Mouse (Mus musculus): ENCODE results near the gene Spdef.

The Spdef gene

DNA sequence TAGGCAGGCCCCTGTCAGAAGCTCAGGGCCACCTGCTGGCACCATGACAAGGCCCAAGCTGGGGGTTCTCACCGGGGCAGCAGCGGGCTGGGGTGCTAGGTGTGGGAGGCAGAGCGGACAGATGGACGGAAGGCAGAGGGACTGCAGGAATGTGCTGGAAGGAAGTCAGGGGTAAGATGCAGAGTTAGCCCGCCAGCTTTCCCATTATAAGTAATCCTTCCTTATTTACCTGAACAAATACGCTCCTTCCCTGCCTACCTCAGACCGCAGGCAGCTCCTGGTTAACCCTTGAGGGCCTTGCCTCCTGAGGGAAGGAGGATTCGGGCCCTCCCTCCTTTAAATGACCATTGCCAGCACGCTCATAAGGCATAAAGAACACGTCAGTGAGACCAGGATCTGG, at the start of gene Spdef:
TSS of gene Spdef (minus strand) at position 186 of the 400 bp plus-strand sequence.
- DNase-seq (ENCODE audit: low read depth, low spot score) = no peak

DNA sequence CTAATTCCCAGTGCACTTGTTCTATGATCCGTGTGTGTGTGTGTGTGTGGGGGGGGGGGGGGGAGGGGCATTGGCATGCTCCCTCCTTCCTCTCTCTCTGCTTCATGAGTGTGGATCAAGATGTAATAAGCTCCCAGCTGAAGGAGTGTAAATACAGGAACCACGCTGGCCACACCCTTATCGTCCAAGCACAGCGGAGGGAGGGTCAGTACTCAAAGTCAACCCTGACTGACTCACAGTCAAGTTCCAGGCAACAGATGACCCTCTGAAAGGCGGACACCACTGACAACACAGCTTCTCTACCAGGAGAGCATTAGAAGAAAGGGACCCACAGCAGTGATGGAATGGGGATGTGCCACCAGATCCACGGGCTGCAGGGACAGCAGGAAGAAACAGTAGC, 49.1 kb upstream of the Spdef start:
- no peak for DNase-seq (ENCODE audit: low read depth, low spot score)

DNA sequence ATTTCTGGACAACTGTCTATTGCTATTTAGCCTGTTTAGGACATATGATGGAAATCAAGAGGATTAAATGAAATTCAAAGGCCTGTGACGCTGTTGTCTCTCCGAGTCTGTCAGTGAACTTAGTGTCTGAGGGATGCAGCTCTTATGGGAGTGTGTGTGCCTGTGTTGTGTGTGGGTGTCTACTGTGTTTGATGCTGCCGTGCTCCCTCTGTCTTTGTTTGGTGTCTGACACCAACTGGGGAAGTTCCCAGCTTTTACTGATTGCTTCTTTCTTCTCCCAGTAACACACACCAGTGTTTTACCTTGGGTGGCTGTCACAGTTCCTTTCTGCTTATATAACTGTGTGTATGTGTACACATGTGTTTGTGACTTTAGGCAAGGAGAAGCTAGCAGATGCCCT, 45.4 kb upstream of the Spdef start:
- no peak for DNase-seq (ENCODE audit: low read depth, low spot score)

DNA sequence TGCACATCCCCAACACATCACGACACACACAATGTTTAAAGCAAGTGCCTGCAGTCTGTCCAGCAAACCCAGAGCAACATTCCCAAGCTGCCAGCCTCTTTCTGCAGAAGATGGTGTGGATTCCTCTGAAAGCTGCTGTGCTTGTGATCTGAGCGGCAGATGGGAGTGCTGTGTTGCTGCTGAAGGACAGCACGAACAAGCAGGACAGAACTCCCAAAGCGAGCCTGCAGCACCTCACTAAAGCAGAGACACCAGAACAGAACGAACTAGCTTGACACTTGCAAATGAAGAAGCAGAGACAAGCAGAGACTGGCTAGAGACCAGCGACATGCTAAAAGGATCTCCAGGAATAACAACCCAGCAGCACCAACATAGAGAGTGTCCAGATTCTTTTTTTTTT, 42.9 kb upstream of the Spdef start:
- DNase-seq (ENCODE audit: low read depth, low spot score) = no peak

DNA sequence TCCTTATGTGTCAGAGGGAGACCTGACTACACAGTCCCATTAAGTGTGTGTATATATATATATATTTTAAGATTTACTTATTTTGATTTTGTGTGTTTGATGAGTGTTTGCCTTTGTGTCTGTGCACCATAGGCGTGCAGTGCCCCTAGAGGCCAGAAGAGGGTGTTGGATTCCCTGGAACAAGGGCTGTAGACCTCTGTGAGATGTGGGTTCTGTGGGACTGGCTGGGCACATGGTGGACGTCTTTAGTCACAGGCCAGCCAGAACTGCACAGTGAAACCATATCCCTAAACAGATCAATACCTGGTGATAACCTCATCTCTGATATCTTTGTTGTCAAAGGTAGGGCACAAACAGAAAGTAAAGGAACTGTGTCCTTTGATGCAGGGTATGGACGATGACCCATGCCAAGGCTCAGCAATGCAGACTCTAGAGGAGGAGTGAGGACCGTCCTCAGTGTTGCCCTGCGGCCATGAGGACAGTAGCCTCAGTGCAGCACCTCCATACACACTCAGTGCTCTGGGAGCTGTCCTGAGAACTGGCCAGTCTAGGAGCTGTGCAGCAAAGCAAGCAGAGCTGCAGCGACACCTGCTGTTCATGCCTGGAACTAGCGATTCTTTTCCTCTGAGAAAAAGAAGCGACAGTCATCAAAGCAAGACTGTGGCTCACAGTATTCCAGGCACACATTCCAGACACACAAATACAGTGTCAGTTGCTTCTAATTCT, 40.2 kb upstream of the Spdef start:
- DNase-seq (ENCODE audit: low read depth, low spot score) = peak; percentile 86

DNA sequence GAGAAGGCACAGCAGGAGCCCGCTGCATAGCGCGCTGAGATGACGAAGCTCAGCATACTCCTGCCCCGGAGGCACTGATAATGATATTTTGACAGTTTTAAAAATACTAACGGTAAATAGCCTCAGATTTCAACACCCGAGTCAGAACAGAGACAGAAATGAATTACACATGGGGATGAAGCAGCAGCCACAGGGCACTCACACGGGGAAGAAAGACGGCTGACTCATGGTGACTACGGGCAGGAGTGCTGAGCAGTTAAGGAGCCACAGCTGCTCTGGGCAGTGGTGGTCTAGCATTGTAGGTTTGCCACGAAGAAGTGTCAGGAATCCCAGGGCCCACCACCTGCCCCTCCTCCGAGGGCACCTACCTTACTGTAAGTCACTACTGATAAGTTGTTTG, 38.8 kb upstream of the Spdef start:
- no peak for DNase-seq (ENCODE audit: low read depth, low spot score)

DNA sequence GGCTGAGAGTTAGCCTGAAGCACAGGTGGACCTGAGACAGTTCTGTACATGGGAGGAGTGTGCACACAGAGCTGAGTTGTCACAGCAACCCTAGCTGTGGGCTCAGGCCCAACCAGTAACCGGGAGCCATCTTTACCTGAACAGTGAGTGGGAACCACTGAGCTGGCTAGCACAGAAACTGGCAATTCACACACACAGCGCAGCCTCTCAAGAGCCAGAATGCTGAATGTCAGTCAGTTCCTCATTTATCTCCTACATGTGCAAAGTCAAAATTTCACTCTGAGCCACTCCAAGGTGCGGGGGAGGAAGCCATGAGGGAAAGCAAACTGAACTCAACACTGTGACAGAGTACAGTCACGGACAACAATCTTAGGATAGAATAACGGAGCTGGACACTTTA, 38.4 kb upstream of the Spdef start:
- no peak for DNase-seq (ENCODE audit: low read depth, low spot score)

DNA sequence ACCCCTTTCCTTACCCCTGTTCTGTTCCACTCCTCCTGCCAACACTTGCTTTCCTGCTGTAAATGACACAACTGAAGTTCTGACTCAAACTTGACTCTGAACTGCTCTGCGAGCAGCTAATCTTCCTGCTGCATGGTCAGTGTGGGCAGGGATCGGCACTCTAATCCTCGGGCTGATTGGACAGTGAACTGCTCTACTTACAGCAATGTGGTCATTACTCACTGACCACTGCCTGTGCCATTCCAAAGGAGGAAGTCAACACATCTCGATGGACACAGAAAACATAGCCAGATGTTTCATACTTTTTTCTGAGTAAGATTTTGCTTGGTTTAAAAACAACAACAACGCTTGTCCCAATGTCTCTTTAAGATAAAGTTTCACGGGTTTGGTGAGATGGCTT, 36.3 kb upstream of the Spdef start:
- no peak for DNase-seq (ENCODE audit: low read depth, low spot score)

DNA sequence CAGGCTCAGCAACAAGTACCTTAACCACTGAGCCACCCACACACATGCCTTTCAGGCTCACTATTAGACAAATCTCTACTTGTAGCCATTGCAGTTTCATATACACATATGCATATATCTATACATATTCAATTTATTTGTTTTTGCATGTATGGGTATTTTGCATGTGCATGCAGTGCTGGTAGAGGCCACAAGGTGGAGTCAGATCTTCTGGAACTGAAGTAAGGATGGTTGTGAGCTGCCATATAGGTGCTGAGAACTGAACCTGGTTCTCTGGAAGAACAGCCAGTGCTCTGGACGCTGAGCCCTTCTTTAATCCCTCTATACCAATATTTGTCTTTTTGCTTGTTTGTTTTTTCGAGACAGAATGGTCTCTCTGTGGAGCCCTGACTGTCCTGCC, 35.7 kb upstream of the Spdef start:
- peak; percentile 52 for DNase-seq (ENCODE audit: low read depth, low spot score)

DNA sequence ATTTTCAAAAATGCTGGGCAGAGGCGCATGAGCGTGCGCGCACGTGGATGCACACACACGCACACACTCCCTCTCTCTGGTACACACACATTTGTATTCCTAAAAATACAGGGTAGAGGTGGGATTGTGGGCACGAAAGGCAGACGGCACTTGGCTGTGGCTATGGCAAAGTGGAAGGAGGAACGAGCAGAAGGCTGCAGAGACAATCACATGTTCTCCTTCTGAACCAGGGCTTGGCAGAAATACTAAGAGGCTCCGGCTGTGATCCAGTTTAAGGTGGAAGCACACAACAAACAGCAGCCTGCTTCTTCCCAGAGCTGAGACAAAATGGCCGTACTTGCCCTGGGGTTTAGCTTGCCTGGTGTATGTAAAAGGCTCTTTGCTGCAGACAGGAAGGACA, 34.1 kb upstream of the Spdef start:
- DNase-seq (ENCODE audit: low read depth, low spot score) = no peak

DNA sequence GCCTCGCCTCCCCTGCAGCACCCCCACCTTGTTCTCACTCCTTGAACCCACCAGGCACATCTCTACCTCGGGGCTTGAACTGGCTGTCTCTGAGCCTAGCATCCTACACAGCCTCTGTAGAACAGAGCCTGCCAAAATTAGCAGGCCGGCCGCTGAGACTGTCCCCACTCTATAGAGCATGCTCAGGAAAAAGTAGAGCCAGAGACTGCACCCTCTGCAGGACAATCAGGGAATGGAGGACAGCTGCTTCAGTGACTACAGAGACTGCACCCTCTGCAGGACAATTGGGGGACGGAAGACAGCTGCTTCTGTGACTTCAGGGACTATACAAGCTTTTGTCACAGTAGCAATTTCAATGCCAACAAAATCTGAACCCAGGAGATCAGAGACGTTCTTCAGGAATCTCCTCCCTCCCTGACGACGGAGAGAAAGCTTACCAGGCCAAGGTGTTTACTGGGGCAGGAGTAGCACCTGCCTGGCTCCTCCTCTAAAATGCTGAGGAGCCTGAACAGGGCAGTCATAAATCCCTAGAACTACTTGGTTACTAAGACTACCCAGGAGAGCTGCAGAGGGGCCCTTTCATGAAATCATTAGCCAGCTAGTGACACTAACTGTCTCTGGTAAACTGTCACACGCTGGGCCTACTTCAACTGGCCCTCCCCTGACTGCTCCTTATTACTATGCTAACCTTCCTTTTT, 33.0 kb upstream of the Spdef start:
- peak; percentile 85 for DNase-seq (ENCODE audit: low read depth, low spot score)

DNA sequence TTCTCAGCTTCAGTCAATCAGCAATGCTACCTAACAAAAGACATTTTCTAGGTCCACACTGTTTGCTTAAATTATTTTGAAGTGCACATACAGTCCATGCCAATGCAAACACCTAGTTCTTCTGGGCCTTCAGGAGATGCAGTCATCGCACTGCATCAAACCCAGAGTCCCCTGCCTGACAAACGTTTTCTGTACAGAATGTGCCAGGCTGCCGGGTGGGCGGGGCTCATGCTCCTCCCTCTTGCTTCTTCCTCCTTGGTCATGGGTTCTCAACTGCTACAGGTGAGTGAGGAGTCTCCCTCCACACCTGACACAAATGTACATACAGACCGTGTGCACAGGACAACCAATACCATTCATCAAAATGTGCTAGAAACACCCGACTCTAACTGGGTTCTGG, 31.4 kb upstream of the Spdef start:
- no peak for DNase-seq (ENCODE audit: low read depth, low spot score)

DNA sequence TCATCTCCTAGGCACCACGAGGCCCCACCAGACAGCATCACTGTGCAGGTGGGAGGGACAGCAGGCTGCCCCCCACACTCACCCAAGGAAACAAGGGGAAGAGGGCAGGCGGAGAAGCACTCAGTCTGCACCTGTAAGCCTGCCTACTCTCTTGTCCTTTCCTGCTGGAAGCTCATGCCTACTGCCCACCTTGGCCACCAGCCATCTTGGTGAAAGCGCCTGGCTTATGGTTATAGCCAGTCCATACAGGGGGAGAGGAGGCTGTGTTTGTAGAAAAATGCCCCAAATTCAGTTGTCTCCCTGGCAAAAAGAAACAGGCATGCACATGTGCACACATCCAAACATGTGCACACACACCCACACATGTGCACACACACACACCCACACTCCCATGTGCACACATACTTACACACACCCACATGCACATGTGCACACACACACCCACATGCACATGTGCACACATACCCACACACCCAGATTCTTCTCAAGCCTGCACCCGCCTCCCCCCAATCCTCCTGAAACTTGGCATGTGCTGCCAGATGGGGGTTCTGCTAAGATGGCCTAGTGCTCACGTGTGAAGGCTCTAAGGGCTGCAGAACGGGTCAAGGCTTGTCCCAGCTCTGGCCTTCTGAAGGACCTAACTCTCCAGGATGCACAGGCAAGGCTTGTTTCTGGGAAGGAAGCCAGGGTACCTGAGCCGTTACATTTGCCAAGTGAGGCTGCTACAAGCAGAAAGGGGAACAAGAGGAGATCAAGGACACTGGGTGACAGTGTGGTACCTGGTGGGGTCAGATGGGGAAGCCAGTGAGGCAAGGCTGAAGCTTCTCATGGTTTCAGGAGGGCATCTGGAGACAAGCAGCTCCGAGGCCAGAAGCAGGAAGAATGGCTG, 22.8 kb upstream of the Spdef start:
- DNase-seq (ENCODE audit: low read depth, low spot score) = no peak

DNA sequence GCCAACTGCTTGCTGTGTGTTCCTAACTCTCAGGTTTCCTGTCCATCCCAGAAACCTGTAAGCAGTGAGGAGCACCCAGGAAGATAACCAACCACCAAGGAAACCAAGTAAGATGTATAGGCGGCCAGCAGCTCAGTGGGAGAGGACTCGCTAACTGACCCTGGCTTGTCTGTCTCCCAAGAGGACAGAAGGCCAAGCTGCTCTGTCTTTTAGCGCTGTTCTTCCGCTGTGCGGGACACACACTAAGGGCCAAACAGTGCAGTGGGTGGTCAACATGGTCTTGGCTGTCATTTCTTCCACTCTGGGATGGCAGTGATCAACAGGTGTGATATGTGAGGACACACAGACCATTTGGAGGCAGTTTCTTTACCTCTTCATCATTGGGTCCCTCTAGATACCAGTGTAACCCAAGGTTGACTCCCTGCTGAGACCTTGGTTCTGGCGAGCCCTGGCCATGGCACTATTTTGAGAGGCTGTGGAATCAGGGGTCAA, 21.7 kb upstream of the Spdef start:
- no peak for DNase-seq (ENCODE audit: low read depth, low spot score)

DNA sequence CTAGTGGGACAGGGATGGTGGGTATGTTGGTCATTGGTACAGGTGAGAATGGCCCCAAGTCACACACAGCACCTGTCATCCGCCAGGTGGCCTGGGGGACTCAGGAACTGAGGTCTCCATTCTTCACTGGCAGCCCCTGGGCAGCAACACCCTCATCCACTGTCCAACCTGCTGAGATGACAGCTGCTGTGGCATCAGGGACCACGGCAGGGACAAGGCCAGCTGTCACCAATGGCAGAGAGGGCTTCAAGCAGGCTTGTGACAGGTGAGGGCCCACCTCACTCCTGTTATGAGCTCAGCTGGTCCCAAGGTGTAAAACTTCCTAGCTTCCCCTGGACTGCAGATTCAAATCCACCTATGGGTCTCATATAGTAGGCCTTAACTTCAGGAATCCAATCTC, 19.4 kb upstream of the Spdef start:
- DNase-seq (ENCODE audit: low read depth, low spot score) = no peak

DNA sequence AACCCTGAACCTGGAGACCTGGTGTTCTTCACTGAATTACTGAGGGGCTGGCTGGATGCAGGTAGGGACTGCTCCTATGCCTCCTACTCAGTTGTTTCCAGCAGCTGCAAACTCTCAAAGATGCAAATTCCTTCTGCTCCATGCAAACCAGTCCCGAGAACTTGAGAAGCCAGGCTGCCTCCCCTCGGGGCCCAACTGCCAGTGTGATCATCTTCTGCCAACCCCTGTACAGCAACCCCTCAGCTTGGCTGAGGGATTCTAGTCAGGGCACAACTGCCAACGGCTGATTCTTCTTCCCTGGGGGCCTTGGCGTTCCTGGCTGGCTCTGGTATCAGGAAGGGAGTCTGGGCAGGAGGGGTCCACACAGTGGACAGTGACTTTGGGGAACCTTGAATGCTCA, 17.7 kb upstream of the Spdef start:
- DNase-seq (ENCODE audit: low read depth, low spot score) = no peak

DNA sequence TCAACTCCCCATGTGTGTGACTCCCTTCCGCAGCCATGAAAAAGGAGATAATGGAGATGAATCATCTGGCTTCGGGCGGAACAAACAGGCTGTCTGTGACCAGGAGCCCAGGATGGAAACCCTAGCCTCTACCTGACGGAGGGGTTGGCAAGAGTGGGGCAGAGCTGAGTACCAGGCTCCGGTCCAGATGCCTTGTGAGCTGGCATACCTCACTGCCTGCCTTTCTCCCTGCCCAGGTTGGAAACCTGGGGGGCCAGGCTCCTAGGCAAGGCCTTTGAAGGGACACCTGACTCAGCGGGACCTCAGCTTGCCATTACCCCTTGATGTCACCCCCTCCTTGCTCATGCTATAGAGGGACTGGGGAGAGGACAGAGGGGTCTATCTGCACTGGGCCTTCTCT, 12.2 kb upstream of the Spdef start:
- DNase-seq (ENCODE audit: low read depth, low spot score) = no peak

DNA sequence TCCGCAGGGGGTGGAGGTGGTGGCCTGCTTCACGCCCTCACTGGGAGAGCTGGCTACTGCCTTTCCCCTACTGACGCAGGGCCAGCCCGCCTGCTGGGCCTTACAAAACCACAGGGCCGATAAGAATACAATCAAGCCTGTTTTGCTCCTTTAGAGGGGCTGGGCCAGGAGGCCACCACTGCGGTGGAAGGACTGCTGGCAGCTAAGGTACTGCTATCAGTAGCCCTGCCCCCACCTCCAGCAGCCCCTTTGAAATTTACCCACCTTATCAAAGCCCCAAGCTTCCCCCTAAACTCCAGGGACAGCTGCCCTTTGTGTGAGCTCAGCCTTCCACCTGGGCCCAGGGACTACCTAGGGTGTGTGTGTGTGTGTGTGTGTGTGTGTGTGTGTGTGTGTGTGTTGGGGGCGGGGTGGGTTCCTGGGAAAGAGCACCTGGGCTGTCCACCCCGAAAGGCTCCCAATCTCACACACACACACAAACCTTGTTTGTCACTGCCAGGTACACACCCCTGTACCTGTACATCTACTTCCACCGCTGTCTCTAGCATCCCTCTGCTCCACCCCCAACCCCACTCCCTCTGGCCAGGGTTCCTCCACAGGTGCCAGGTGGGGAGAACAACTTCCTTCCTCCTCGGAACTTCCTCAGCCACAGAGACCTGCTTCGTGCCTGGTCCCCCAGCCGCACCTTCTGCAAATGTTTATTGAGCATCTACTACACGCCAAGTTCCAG, 5.8 kb upstream of the Spdef start:
- DNase-seq (ENCODE audit: low read depth, low spot score) = no peak

DNA sequence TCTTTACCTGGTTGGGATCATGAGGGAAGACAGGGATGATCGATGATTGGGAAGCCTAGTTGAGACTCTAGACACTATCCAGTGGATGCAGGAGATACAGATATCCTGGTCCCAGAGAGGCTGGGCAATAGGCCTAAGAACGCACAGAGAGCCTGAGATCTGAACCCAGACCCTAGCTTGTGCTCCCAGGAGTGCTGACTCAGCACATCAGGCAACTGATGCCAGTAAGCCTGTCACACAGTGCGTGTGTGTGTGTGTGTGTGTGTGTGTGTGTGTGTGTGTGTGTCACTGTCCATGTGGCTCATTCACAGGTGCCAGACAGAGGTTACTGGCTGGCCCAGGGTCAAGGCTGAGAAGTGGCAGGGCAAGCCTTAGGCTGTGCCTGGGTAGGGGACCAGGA, 3.9 kb upstream of the Spdef start:
- no peak for DNase-seq (ENCODE audit: low read depth, low spot score)

DNA sequence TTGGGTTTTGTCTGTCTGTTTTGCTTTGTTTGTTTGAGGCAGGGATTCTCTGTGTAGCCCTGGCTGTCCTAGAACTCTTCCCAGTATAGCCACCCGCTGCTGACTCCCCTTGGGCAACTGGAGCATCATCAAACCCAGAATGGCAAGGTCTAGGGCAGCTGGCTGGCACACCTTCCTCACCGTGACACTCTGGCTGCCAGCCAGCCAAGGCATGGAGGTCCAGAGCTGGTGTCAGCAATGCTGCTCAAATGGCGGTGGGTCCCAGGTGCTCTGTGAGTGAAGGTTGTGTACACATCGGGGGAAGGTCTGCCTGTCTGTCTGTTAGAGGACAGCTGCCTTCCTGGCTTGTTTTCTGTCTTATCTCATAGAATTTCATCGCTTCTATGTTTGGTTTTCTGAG, 3.4 kb upstream of the Spdef start:
- no peak for DNase-seq (ENCODE audit: low read depth, low spot score)

DNA sequence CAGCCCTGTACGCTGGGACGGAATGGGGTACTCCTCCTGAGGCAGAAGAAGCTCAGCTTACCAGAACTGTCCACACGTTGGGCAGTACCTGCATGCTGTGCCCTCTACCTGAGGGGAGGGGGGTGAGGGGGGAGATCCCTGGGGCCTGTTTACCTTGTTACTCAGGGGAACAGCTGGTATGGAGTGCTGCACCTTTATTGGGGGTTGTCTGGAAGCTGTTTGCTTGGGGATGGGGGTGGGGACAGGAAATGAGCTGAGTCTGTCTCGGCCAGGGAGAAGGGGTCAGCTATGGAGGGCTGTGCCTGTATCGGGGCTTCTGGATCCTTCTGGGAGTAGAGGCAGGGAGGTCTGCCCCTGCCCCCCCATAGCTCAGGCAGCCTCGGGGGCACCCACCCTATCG, 2.2 kb downstream of the Spdef start:
- no peak for DNase-seq (ENCODE audit: low read depth, low spot score)

DNA sequence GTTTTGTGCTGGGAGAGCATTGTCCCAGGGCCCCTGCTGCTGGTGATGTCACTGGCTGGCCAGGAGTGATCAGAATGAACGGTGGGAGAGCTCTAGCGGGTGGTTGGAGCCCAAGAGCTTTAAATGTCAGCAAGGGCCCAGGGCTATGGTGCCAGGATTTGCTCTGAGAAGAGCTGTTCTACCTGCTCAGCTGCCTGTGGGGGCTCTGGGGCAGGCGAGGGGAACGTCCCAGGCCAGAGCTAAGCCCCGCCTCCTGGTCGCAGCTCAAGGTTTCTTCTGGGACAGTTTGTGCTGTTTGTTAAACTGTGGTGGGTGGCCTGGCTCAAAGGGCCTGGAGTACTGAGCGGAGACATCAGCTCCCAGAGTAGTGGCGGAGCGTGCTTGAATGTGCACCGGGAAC, 3.3 kb downstream of the Spdef start:
- no peak for DNase-seq (ENCODE audit: low read depth, low spot score)
